Mouse (Mus musculus) G1E (cell line): ENCODE measurements around the gene Tmem108.

Source experiments
- CTCF ChIP-seq: IDR thresholded peaks from 2 replicates; pipeline ENCODE4 v1.5.1; 2012; ENCODE audit warnings: low read depth, low read length, inconsistent platforms, mixed read lengths
- GATA1 ChIP-seq: IDR thresholded peaks from 2 replicates; pipeline ENCODE4 v1.6.1; 2012; ENCODE audit warnings: borderline replicate concordance, low read length, inconsistent platforms, mixed read lengths
- GATA2 ChIP-seq: IDR thresholded peaks from 2 replicates; pipeline ENCODE4 v1.6.1; 2012; ENCODE audit warnings: low read depth, low read length, inconsistent platforms, borderline replicate concordance
- POLR2AphosphoS5 ChIP-seq: IDR thresholded peaks from 2 replicates; pipeline ENCODE4 v1.6.1; 2012; ENCODE audit warnings: low read depth, low read length, inconsistent platforms; ENCODE audit not compliant: insufficient replicate concordance
- TAL1 ChIP-seq: conservative IDR thresholded peaks from 2 replicates; pipeline ENCODE4 v1.6.1; 2012; ENCODE audit warnings: low read depth, low read length, inconsistent platforms, mixed read lengths

DNA sequence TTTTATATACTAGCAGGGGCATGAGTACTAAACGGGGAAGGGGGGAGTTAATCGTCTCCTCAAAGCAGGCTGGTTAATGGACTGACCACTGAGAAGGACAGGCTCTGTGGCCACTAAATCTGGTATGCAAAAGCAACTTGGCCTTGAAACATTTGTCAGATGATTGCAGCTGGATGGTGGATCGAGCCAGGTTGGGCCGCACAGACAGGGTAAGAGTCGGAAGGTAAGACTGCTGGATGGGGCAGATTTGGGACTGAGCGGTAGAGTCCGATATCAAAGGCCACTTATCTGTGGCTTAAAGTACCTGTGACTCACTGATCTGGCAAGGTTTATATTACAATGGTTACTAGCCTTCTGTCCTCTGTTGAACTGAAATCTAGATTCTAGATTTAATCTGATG, 115.9 kb downstream of the Tmem108 start:
- TF ChIP-seq POLR2AphosphoS5: no peak
- no peak for TF ChIP-seq CTCF
- no peak for TF ChIP-seq TAL1
- no peak for TF ChIP-seq GATA1
- no peak for TF ChIP-seq GATA2
